Comparison of ENCODE assay signal across 8 mouse cellular contexts in genomic region chr6:140147711-140148110, GRCm38 (mm10).
DNase-seq lines count a peak whose midpoint lies in the region; ATAC-seq and TF ChIP-seq lines count a peak whose summit lies in the region.

No protein-coding gene starts in this region.

- H3K9me3 ChIP-seq in intestine, embryonic 14.5 days (ENCODE audit: control insufficient read depth, low read length) = no peaks in the 10 kb centered on the region
- no peaks in the 10 kb centered on the region for H3K9me3 ChIP-seq in liver, embryonic 11.5 days (ENCODE audit: control insufficient read depth, low read length)

- peak; percentile 31 for DNase-seq in retina, embryonic 14.5 days (ENCODE audit: low spot score)
- no peak for DNase-seq in retina, postnatal 1 day
- peak; percentile 40 to 65 for DNase-seq in cerebellum, postnatal 25 days
- DNase-seq in intestine, embryonic 14.5 days (ENCODE audit: low spot score) = peak; percentile 49
- DNase-seq in spleen, postnatal 14 days (ENCODE audit: low spot score in 2 of 2) = no peak
- DNase-seq in liver, embryonic 11.5 days (ENCODE audit: low spot score) = no peak

- H3K4me2 ChIP-seq in intestine, embryonic 14.5 days (ENCODE audit: low read length) = no peak overlapping the region
- H3K4me2 ChIP-seq in liver, embryonic 11.5 days = no peak overlapping the region

- peaks cover 15% of the 10 kb centered on the region for H3K4me1 ChIP-seq in intestine, embryonic 14.5 days (replicated peaks; ENCODE audit: control insufficient read depth, insufficient read depth, low read length)
- H3K4me1 ChIP-seq in small intestine, adult 2 months (ENCODE audit: control insufficient read depth, insufficient read depth, insufficient read length, low read length) = peaks cover 11% of the 10 kb centered on the region; the same call in 1 of the 2 replicates
- H3K4me1 ChIP-seq in liver, embryonic 11.5 days (replicated peaks; ENCODE audit: control insufficient read depth, insufficient read depth, low read length) = no peaks in the 10 kb centered on the region

- no peak overlapping the region for H3K4me3 ChIP-seq in intestine, embryonic 14.5 days (ENCODE audit: low read depth, low read length)
- H3K4me3 ChIP-seq in small intestine, adult 2 months (ENCODE audit: low read depth, low read length) = no peak overlapping the region
- H3K4me3 ChIP-seq in liver, embryonic 11.5 days (ENCODE audit: low read depth, low read length) = no peak overlapping the region

- no peaks in the 10 kb centered on the region for H3K36me3 ChIP-seq in intestine, embryonic 14.5 days (ENCODE audit: control insufficient read depth, insufficient read depth, low read length)
- H3K36me3 ChIP-seq in small intestine, adult 2 months (ENCODE audit: control insufficient read depth, insufficient read depth, low read length) = no peaks in the 10 kb centered on the region
- H3K36me3 ChIP-seq in liver, embryonic 11.5 days (ENCODE audit: control insufficient read depth, insufficient read depth, low read length) = no peaks in the 10 kb centered on the region

- H3K9ac ChIP-seq in intestine, embryonic 14.5 days (ENCODE audit: low read length) = no peak overlapping the region
- H3K9ac ChIP-seq in liver, embryonic 11.5 days (ENCODE audit: low read depth, low read length) = no peak overlapping the region

- ATAC-seq in intestine, embryonic 14.5 days (replicated peaks; ENCODE audit: low FRiP score, low TSS enrichment, low read depth) = no peak; the same call in 1 of the 2 replicates
- ATAC-seq in megakaryocyte progenitor cell, adult 5-6 weeks (replicated peaks; ENCODE audit: poor library complexity) = no peak
- no peak for ATAC-seq in liver, embryonic 11.5 days (replicated peaks; ENCODE audit: low FRiP score)

- no peak overlapping the region for H3K27ac ChIP-seq in intestine, embryonic 14.5 days (ENCODE audit: low read depth)
- H3K27ac ChIP-seq in small intestine, adult 2 months (ENCODE audit: insufficient read depth, low read depth, low read length) = peak overlapping the region; percentile 48; the same call in 1 of the 2 replicates
- no peak overlapping the region for H3K27ac ChIP-seq in liver, embryonic 11.5 days (ENCODE audit: low read depth, low read length)

- no peak for TF ChIP-seq POLR2A in small intestine, adult 2 months (IDR thresholded peaks at IDR 0.05; ENCODE audit: low read depth, low read length)

- no peak for TF ChIP-seq CTCF in small intestine, adult 2 months (IDR thresholded peaks at IDR 0.05; ENCODE audit: extremely low read depth, insufficient read length, insufficient replicate concordance, low read depth, low read length)

- no peaks in the 10 kb centered on the region for H3K27me3 ChIP-seq in intestine, embryonic 14.5 days (replicated peaks; ENCODE audit: control insufficient read depth, insufficient read depth, low read length)
- no peaks in the 10 kb centered on the region for H3K27me3 ChIP-seq in small intestine, adult 2 months (ENCODE audit: control insufficient read depth, insufficient read depth, low read length)
- no peaks in the 10 kb centered on the region for H3K27me3 ChIP-seq in liver, embryonic 11.5 days (replicated peaks; ENCODE audit: control insufficient read depth, insufficient read depth, low read length)

- WGBS in intestine, embryonic 14.5 days = 51% methylated on average over 6 of the region's 6 CpGs
- 13% methylated on average over 6 of the region's 6 CpGs for WGBS in small intestine, adult 2 months
- 69% methylated on average over 6 of the region's 6 CpGs for WGBS in liver, embryonic 11.5 days

Comparison
In these comparisons a context has a peak if more than half of its experiments do, and no peak if none do; other contexts are left out.
1. DNase-seq: peak in retina, embryonic 14.5 days (single experiment), cerebellum, postnatal 25 days (2 of 2) and intestine, embryonic 14.5 days (single experiment); none in retina, postnatal 1 day (single experiment), spleen, postnatal 14 days (0 of 2) and liver, embryonic 11.5 days (single experiment).